Mouse (Mus musculus): ENCODE data around the gene Sox13. TPM values are rescaled to one million over a fixed set of nuclear protein-coding genes. Genes with fewer than 3 reads are reported as not detected.
A peak's percentile ranks its signal among the peaks of the same experiment; 100 is the strongest.

Gene Sox13
- polyA plus RNA-seq, 1 experiment from 2014 or later, result 3.4 TPM

- Histone ChIP-seq H3K4me3 (no peak overlapping the region), H3K4me1 (peaks cover 4% of the 10 kb centered on the region; the same call in 1 of the 2 replicates), H3K36me3 (peaks cover 9% of the 10 kb centered on the region), H3K4me2 (no peak overlapping the region), H3K9ac (no peak overlapping the region), H3K27me3 (replicated peaks) (no peaks in the 10 kb centered on the region), H3K27ac (no peak overlapping the region), H3K9me3 (replicated peaks) (no peaks in the 10 kb centered on the region)
- no peak for ATAC-seq
- WGBS (ENCODE audit: insufficient replicate concordance), result 70% methylated on average over 5 of the region's 5 CpGs
Measured at GRCm38 (mm10) chr1:133396693-133397092, 27.5 kb downstream of the Sox13 start.

DNA sequence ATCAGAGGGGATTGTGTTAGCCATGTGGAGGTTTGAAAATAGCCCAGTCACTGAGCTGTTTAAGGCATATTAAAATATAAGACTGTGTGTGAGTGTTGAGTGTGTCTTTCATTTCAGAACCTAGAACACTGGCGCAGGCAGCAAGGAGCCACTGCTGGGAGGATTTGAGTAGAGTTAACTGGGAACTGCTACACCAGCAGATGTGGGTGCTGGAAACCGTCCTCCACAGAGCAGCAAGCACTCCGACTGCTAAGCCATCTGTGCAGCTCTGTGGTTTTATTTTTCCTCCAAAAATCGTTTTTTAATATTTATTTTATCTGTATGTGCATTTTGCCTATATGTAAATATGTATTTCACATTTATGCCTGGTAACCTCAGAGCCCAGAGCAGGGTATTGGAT, 29.5 kb downstream of the Sox13 start:
- Histone ChIP-seq H3K27me3 (replicated peaks) (no peaks in the 10 kb centered on the region), H3K9ac (no peak overlapping the region), H3K36me3 (peaks cover 24% of the 10 kb centered on the region), H3K27ac (no peak overlapping the region), H3K4me2 (no peak overlapping the region), H3K4me3 (no peak overlapping the region), H3K4me1 (peaks cover 4% of the 10 kb centered on the region; the same call in 1 of the 2 replicates), H3K9me3 (replicated peaks) (no peaks in the 10 kb centered on the region)
- WGBS (ENCODE audit: insufficient replicate concordance), result 60% methylated on average over 4 of the region's 4 CpGs
- ATAC-seq, result no peak

DNA sequence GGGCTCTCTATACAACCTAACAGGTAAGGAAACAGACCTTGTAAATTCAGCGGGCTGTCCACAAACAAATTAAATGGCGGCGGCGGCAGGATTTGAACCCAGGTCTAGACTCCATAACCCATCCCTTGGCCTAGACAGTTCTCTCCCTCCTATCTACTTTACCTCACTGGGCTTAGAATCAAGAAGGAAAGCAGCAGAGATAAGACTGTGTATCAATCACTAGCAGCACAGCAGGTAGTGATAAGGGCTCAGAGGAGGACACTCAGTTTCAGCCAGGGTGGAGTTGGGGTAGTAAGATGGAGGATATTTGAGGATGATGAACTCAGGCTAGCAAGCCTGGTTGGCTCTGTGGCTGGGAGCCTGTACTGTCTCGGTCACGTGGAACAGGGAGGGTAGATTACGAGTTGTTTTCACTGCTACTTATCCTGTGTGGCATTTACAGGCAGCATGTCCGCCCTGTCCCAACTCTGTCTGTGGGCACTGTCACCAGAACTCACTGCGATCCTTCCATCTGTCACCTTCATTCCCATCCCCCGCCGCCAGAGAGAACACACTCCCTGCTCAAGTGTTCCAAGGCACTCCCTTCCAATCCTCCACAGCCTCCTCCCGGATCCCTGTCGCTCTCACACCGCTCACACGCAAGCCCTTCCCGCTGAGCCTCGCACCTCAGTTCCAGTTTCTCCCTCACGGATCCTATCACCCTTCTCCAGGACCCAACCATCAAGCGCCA, 36.5 kb downstream of the Sox13 start:
- 65% methylated on average over 19 of the region's 19 CpGs for WGBS (ENCODE audit: insufficient replicate concordance)
- H3K4me1 ChIP-seq, result peaks cover 17% of the 10 kb centered on the region
- H3K27me3 ChIP-seq (replicated peaks), result no peaks in the 10 kb centered on the region
- no peak overlapping the region for H3K4me2 ChIP-seq
- peaks cover 38% of the 10 kb centered on the region for H3K36me3 ChIP-seq
- no peaks in the 10 kb centered on the region for H3K9me3 ChIP-seq (replicated peaks)
- H3K4me3 ChIP-seq, result no peak overlapping the region
- peak; percentile 41; the same call in 1 of the 2 replicates for ATAC-seq
- H3K27ac ChIP-seq, result no peak overlapping the region
- no peak overlapping the region for H3K9ac ChIP-seq

- ATAC-seq, result no peak
Measured at GRCm38 (mm10) chr1:133386209-133386608, 38.0 kb downstream of the Sox13 start.

GRCm38 (mm10) chr1:133385506-133385905, 38.7 kb downstream of the Sox13 start:
- ATAC-seq, result 0 out of 2 replicates have a peak, but pooled peaks have one; percentile 19
- Histone ChIP-seq H3K4me1 (peaks cover 17% of the 10 kb centered on the region), H3K27me3 (replicated peaks) (no peaks in the 10 kb centered on the region), H3K4me2 (peak overlapping the region; percentile 40), H3K36me3 (peaks cover 17% of the 10 kb centered on the region), H3K9ac (peak overlapping the region; percentile 24; the same call in 1 of the 2 replicates), H3K9me3 (replicated peaks) (no peaks in the 10 kb centered on the region), H3K27ac (no peak overlapping the region), H3K4me3 (peak overlapping the region; percentile 4; the same call in 1 of the 2 replicates)
- 24% methylated on average over 9 of the region's 9 CpGs for WGBS (ENCODE audit: insufficient replicate concordance)

More at GRCm38 (mm10) chr1:133386209-133386608, 38.0 kb downstream of the Sox13 start:
- 69% methylated on average over 11 of the region's 11 CpGs for WGBS (ENCODE audit: insufficient replicate concordance)
- no peak overlapping the region for H3K9ac ChIP-seq
- H3K4me3 ChIP-seq, result no peak overlapping the region
- H3K4me2 ChIP-seq, result peak overlapping the region; percentile 40
- H3K36me3 ChIP-seq, result peaks cover 24% of the 10 kb centered on the region
- peaks cover 17% of the 10 kb centered on the region for H3K4me1 ChIP-seq
- H3K27me3 ChIP-seq (replicated peaks), result no peaks in the 10 kb centered on the region
- no peak overlapping the region for H3K27ac ChIP-seq
- H3K9me3 ChIP-seq (replicated peaks), result no peaks in the 10 kb centered on the region

- Histone ChIP-seq H3K27ac (no peak overlapping the region), H3K9me3 (replicated peaks) (no peaks in the 10 kb centered on the region), H3K4me2 (no peak overlapping the region), H3K4me1 (peaks cover 21% of the 10 kb centered on the region), H3K9ac (no peak overlapping the region), H3K36me3 (peaks cover 8% of the 10 kb centered on the region; the same call in 1 of the 2 replicates), H3K27me3 (replicated peaks) (no peaks in the 10 kb centered on the region), H3K4me3 (no peak overlapping the region)
- ATAC-seq, result no peak
- 87% methylated on average over 14 of the region's 14 CpGs for WGBS (ENCODE audit: insufficient replicate concordance)
Measured at GRCm38 (mm10) chr1:133383157-133383783, 40.9 kb downstream of the Sox13 start.

GRCm38 (mm10) chr1:133382552-133383155, 41.5 kb downstream of the Sox13 start:
- H3K36me3 ChIP-seq, result peaks cover 8% of the 10 kb centered on the region; the same call in 1 of the 2 replicates
- no peak for ATAC-seq
- no peaks in the 10 kb centered on the region for H3K27me3 ChIP-seq (replicated peaks)
- no peaks in the 10 kb centered on the region for H3K9me3 ChIP-seq (replicated peaks)
- H3K4me3 ChIP-seq, result no peak overlapping the region
- no peak overlapping the region for H3K27ac ChIP-seq
- WGBS (ENCODE audit: insufficient replicate concordance), result 66% methylated on average over 12 of the region's 12 CpGs
- H3K4me1 ChIP-seq, result peaks cover 17% of the 10 kb centered on the region
- no peak overlapping the region for H3K4me2 ChIP-seq
- H3K9ac ChIP-seq, result no peak overlapping the region

DNA sequence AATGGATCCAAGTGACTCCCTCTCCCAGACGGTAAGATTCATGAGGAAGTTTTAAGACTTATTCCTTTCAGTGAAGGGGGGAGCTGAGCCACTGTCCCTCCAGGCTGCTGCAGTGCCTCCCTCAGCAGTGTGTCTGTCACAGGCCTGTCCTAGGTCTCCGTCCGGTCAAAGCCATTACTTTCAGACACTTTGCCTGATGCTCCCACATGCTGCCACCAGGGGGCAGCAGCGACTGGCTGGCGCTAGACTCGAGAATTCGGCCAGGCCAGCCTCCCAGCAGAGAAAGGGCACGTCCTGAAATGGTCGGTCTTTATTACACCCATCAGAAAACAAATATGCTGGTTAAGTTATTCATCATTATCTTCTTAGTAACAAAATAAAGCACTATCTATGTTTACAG, 42.2 kb downstream of the Sox13 start:
- ATAC-seq, result no peak
- 10% methylated on average over 9 of the region's 9 CpGs for WGBS (ENCODE audit: insufficient replicate concordance)
- Histone ChIP-seq H3K4me3 (no peak overlapping the region), H3K36me3 (peaks cover 8% of the 10 kb centered on the region; the same call in 1 of the 2 replicates), H3K27me3 (replicated peaks) (no peaks in the 10 kb centered on the region), H3K27ac (no peak overlapping the region), H3K9me3 (replicated peaks) (no peaks in the 10 kb centered on the region), H3K4me2 (no peak overlapping the region), H3K4me1 (peaks cover 11% of the 10 kb centered on the region; the same call in 1 of the 2 replicates), H3K9ac (no peak overlapping the region)

- 59% methylated on average over 14 of the region's 14 CpGs for WGBS (ENCODE audit: insufficient replicate concordance)
- Histone ChIP-seq H3K9ac (no peak overlapping the region), H3K4me3 (no peak overlapping the region), H3K4me2 (no peak overlapping the region), H3K9me3 (replicated peaks) (no peaks in the 10 kb centered on the region), H3K36me3 (peaks cover 8% of the 10 kb centered on the region; the same call in 1 of the 2 replicates), H3K4me1 (0 out of 2 replicates have a peak, but pooled peaks cover 11% of the 10 kb centered on the region), H3K27ac (no peak overlapping the region), H3K27me3 (replicated peaks) (no peaks in the 10 kb centered on the region)
- ATAC-seq, result no peak
Measured at GRCm38 (mm10) chr1:133380347-133381065, 43.7 kb downstream of the Sox13 start.

GRCm38 (mm10) chr1:133379986-133380320, 44.2 kb downstream of the Sox13 start:
- no peaks in the 10 kb centered on the region for H3K9me3 ChIP-seq (replicated peaks)
- no peak for ATAC-seq
- H3K4me1 ChIP-seq, result 0 out of 2 replicates have a peak, but pooled peaks cover 11% of the 10 kb centered on the region
- H3K27ac ChIP-seq, result no peak overlapping the region
- no peak overlapping the region for H3K4me2 ChIP-seq
- no peak overlapping the region for H3K4me3 ChIP-seq
- H3K9ac ChIP-seq, result no peak overlapping the region
- no peaks in the 10 kb centered on the region for H3K27me3 ChIP-seq (replicated peaks)
- peaks cover 4% of the 10 kb centered on the region; the same call in 1 of the 2 replicates for H3K36me3 ChIP-seq
- WGBS (ENCODE audit: insufficient replicate concordance), result 66% methylated on average over 3 of the region's 3 CpGs

GRCm38 (mm10) chr1:133379254-133379985, 44.8 kb downstream of the Sox13 start:
- H3K4me3 ChIP-seq, result no peak overlapping the region
- no peak overlapping the region for H3K27ac ChIP-seq
- H3K4me1 ChIP-seq, result 0 out of 2 replicates have a peak, but pooled peaks cover 11% of the 10 kb centered on the region
- H3K4me2 ChIP-seq, result no peak overlapping the region
- no peak overlapping the region for H3K9ac ChIP-seq
- no peaks in the 10 kb centered on the region; the same call in 1 of the 2 replicates for H3K36me3 ChIP-seq
- H3K9me3 ChIP-seq (replicated peaks), result no peaks in the 10 kb centered on the region
- WGBS (ENCODE audit: insufficient replicate concordance), result 60% methylated on average over 10 of the region's 10 CpGs
- H3K27me3 ChIP-seq (replicated peaks), result no peaks in the 10 kb centered on the region
- no peak for ATAC-seq

All from liver, embryonic 12.5 days (tissue).